Mouse (Mus musculus): Measurements from ENCODE around the gene Tas1r3. TPM values are rescaled to one million over a fixed set of nuclear protein-coding genes. Genes with fewer than 3 reads are reported as not detected.

Gene Tas1r3
- total and polyA plus RNA-seq, 3 experiments: 0.62 to 54.9 (median 1.1) TPM

DNA sequence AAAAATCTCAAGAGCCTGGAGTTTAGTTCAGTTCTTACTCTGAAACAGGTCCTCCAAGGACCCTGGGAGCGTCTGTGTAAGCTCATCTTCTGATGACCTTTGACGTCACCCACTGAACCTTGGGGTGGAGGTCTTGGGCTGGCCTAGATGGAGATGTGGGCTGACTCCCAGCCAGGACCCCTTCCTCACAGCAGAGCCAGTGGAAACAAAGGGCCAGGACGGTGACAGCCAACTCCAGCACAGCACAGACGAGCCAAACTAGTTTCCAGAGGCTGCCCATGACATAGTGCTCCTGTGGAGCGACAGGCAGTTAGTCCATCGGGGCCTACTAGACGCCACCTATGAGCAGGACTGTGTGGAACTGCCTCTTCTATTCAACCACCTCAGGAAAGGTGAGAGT, 45.1 kb upstream of the Tas1r3 start:
- Histone ChIP-seq H3K9ac (ENCODE audit: control insufficient read depth, low read depth, low read length, poor library complexity, severe bottlenecking) (no peak overlapping the region), H3K79me2 (ENCODE audit: control insufficient read depth, insufficient read depth, low read length, poor library complexity) (no peaks in the 10 kb centered on the region), H3K36me3 (ENCODE audit: control insufficient read depth in 1 of 2, insufficient read depth in 2 of 2, low read length in 2 of 2) (no peaks in the 10 kb centered on the region; a peak in 1 of 4 replicates), H3K9me3 (replicated peaks; ENCODE audit: insufficient read depth, low read length) (no peaks in the 10 kb centered on the region), H3K27ac (ENCODE audit: control insufficient read depth, low read depth, low read length) (no peak overlapping the region), H3K27me3 (ENCODE audit: control insufficient read depth in 1 of 2, insufficient read depth in 2 of 2, low read length in 2 of 2) (no peaks in the 10 kb centered on the region), H3K4me3 (ENCODE audit: control insufficient read depth in 1 of 2, insufficient read depth in 1 of 2, low read depth in 2 of 2, low read length in 2 of 2) (no peak overlapping the region), H3K4me1 (ENCODE audit: control insufficient read depth in 1 of 2, insufficient read depth in 2 of 2, low read length in 2 of 2) (no peaks in the 10 kb centered on the region)
- DNase-seq (ENCODE audit: low read depth, low spot score): no peak
- TF ChIP-seq POLR2AphosphoS5 (IDR thresholded peaks at IDR 0.05; ENCODE audit: borderline replicate concordance, low read depth, low read length) (no peak), MAZ (IDR thresholded peaks at IDR 0.05; ENCODE audit: low read depth, low read length) (no peak), USF1 (IDR thresholded peaks at IDR 0.05; ENCODE audit: low read depth, low read length) (no peak), RCOR1 (IDR thresholded peaks at IDR 0.05; ENCODE audit: low read depth, low read length) (no peak), TAL1 (IDR thresholded peaks at IDR 0.05; ENCODE audit: low read length) (no peak), EP300 (IDR thresholded peaks at IDR 0.05; ENCODE audit: low read depth in 1 of 2, low read length in 2 of 2) (no peak), CHD2 (IDR thresholded peaks at IDR 0.05; ENCODE audit: low read length) (no peak), POLR2A (IDR thresholded peaks at IDR 0.05; ENCODE audit: control insufficient read depth in 1 of 2, insufficient read depth in 1 of 2, low read depth in 1 of 2, low read length in 2 of 2, poor library complexity in 1 of 2) (no peak; a peak in 1 of 4 replicates), BHLHE40 (IDR thresholded peaks at IDR 0.05; ENCODE audit: borderline replicate concordance, low read depth, low read length) (no peak), ELF1 (IDR thresholded peaks at IDR 0.05; ENCODE audit: low read depth, low read length) (no peak), MYC (IDR thresholded peaks at IDR 0.05; ENCODE audit: low read depth, low read length) (no peak), CHD1 (IDR thresholded peaks at IDR 0.05; ENCODE audit: low read depth, low read length) (no peak), MAX (IDR thresholded peaks at IDR 0.05; ENCODE audit: low read length) (no peak)

DNA sequence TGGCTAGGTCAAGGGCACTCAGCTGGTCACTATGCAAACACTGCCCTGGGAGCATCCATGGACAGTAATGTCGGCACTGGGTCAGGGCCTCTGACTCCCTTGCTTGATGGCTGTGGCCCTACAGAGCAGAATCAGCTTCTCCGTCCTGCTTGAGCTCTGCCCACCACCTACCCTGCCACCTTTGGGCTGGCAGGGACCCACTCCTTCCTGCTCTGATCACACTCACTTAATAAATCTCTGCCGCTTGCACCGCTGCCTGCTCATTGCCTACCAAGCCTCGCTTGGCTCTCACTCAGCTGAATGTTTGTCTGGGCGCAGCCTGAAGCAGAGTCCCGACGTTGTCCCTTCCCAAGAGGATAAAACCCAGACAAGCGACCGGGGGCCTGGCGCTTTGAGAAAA, 43.8 kb upstream of the Tas1r3 start:
- H3K79me2 ChIP-seq (ENCODE audit: control insufficient read depth, insufficient read depth, low read length, poor library complexity): no peaks in the 10 kb centered on the region
- TF ChIP-seq MYB (IDR thresholded peaks at IDR 0.05; ENCODE audit: low read depth, low read length): no peak
- no peak for TF ChIP-seq EP300 (IDR thresholded peaks at IDR 0.05; ENCODE audit: low read depth in 1 of 2, low read length in 2 of 2)
- no peak for TF ChIP-seq ELF1 (IDR thresholded peaks at IDR 0.05; ENCODE audit: low read depth, low read length)
- no peak for TF ChIP-seq E2F4 (IDR thresholded peaks at IDR 0.05; ENCODE audit: borderline replicate concordance, low read depth, low read length)
- no peak for TF ChIP-seq GABPA (IDR thresholded peaks at IDR 0.05; ENCODE audit: low read depth, low read length)
- TF ChIP-seq NELFE (IDR thresholded peaks at IDR 0.05; ENCODE audit: low read depth, low read length): no peak
- no peak for TF ChIP-seq CHD1 (IDR thresholded peaks at IDR 0.05; ENCODE audit: low read depth, low read length)
- TF ChIP-seq ETS1 (IDR thresholded peaks at IDR 0.05; ENCODE audit: low read depth, low read length): no peak
- no peak for TF ChIP-seq TCF12 (IDR thresholded peaks at IDR 0.05; ENCODE audit: low read depth, low read length)
- no peak for TF ChIP-seq UBTF (IDR thresholded peaks at IDR 0.05; ENCODE audit: borderline replicate concordance, insufficient read depth, low read depth, low read length)
- no peak for DNase-seq (ENCODE audit: low read depth, low spot score)
- H3K4me1 ChIP-seq (ENCODE audit: control insufficient read depth in 1 of 2, insufficient read depth in 2 of 2, low read length in 2 of 2): no peaks in the 10 kb centered on the region
- no peaks in the 10 kb centered on the region; a peak in 1 of 4 replicates for H3K36me3 ChIP-seq (ENCODE audit: control insufficient read depth in 1 of 2, insufficient read depth in 2 of 2, low read length in 2 of 2)
- no peak overlapping the region for H3K9ac ChIP-seq (ENCODE audit: control insufficient read depth, low read depth, low read length, poor library complexity, severe bottlenecking)
- no peaks in the 10 kb centered on the region for H3K9me3 ChIP-seq (replicated peaks; ENCODE audit: insufficient read depth, low read length)
- H3K4me3 ChIP-seq (ENCODE audit: control insufficient read depth in 1 of 2, insufficient read depth in 1 of 2, low read depth in 2 of 2, low read length in 2 of 2): no peak overlapping the region
- H3K27ac ChIP-seq (ENCODE audit: control insufficient read depth, low read depth, low read length): no peak overlapping the region
- H3K27me3 ChIP-seq (ENCODE audit: control insufficient read depth in 1 of 2, insufficient read depth in 2 of 2, low read length in 2 of 2): no peaks in the 10 kb centered on the region

All from MEL (cell line).